Mouse (Mus musculus): ENCODE measurements around the gene Gm13199.

Gm13199 gene

DNA sequence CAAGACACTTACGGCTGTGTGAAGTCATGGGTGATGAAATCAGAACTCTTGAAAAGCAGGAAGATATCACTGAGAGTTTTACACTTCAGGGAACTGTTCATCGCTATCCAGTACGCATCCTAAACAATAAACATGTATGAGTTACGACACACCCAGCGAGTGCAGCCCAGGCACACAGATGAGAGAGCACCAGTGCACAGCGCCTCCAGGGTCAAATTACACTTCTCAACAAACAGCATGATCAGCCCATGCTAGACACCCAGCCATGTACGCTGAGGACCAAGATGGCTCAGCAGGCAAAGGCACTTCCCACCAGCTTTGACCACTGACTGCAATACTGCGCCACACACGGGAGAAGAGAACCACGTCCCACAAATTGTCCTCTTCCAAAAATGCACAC, 41.5 kb downstream of the Gm13199 start:
- DNase-seq, result no peak
